Mouse (Mus musculus) hindbrain, embryonic 14.5 days (tissue): ENCODE measurements around the gene Hp1bp3. TPM values are rescaled to one million over a fixed set of nuclear protein-coding genes. Genes with fewer than 3 reads are reported as not detected.

ENCODE experiments used
- ATAC-seq: fragments of 200-750 bp; cut with Nextera tagmentation; 2 replicates; pipeline ENCODE4 v1.8.0; 2017; ENCODE audit warnings: moderate number of reproducible peaks, mild to moderate bottlenecking, moderate TSS enrichment, moderate library complexity; ENCODE audit not compliant: low FRiP score
- DNase-seq: peaks from one replicate; pipeline ENCODE4 v3.0.0-alpha.2; 2015; ENCODE audit warnings: low spot score
- H3K27ac ChIP-seq: fragments of 300-500 bp; sonication (generic); 2 replicates; pipeline ENCODE4 v1.5.1; 2014; ENCODE audit warnings: mild to moderate bottlenecking, moderate library complexity
- H3K27me3 ChIP-seq: fragments of 300-500 bp; sonication (generic); 2 replicates; pipeline ENCODE4 v1.6.1; 2014; ENCODE audit warnings: mild to moderate bottlenecking, low read length, mixed read lengths; ENCODE audit not compliant: control insufficient read depth, insufficient read depth
- H3K36me3 ChIP-seq: fragments of 300-500 bp; sonication (generic); replicated peaks from 2 replicates; pipeline ENCODE4 v1.6.1; 2014; ENCODE audit not compliant: control insufficient read depth, insufficient read depth
- H3K4me1 ChIP-seq: fragments of 300-500 bp; sonication (generic); replicated peaks from 2 replicates; pipeline ENCODE4 v1.6.1; 2014; ENCODE audit warnings: antibody characterized with exemption, low read length, mixed read lengths; ENCODE audit not compliant: control insufficient read depth, insufficient read depth
- H3K4me2 ChIP-seq: fragments of 300-500 bp; sonication (generic); replicated peaks from 2 replicates; pipeline ENCODE4 v1.6.1; 2014; ENCODE audit warnings: mild to moderate bottlenecking, moderate library complexity
- H3K4me3 ChIP-seq: fragments of 300-500 bp; sonication (generic); replicated peaks from 2 replicates; pipeline ENCODE4 v1.5.1; 2014; ENCODE audit warnings: mild to moderate bottlenecking, low read length
- H3K9ac ChIP-seq: fragments of 300-500 bp; sonication (generic); 2 replicates; pipeline ENCODE4 v1.6.1; 2014
- H3K9me3 ChIP-seq: fragments of 300-500 bp; sonication (generic); 2 replicates; pipeline ENCODE4 v1.6.1; 2016; ENCODE audit warnings: low read length; ENCODE audit not compliant: control insufficient read depth
- WGBS: fragments of 180-500 bp; shearing (Covaris S2); extraction: QIAGEN DNeasy Blood & Tissue Kit; methylation state at CpG from one replicate; pipeline ENCODE4 v1.1.7; 2014; 5-methylcytosine and 5-hydroxymethylcytosine counted together
- polyA plus RNA-seq: library from polyadenylated mRNA; unstranded; fragments of >200 nt; fragmentation: Nextera tagmentation; extraction: Ambion mirVana; gene quantifications from 2 replicates; pipeline ENCODE4 v1.2.1, GENCODE M21; 2014

Hp1bp3 gene
- polyA plus RNA-seq, 1 experiment from 2014 or later = 200 TPM

GRCm38 (mm10) chr4:138251819-138252218 lies 35.7 kb downstream of the Hp1bp3 start:
- no peaks in the 10 kb centered on the region; the same call in 1 of the 2 replicates for H3K27me3 ChIP-seq
- peaks cover 21% of the 10 kb centered on the region; the same call in 1 of the 2 replicates for H3K4me1 ChIP-seq
- peak; percentile 38 for DNase-seq
- no peak for ATAC-seq
- WGBS = 0% methylated on average over 14 of the region's 14 CpGs
- H3K9me3 ChIP-seq = no peaks in the 10 kb centered on the region
- H3K36me3 ChIP-seq = peaks cover 12% of the 10 kb centered on the region
- peak overlapping the region; percentile 84 for H3K4me2 ChIP-seq
- H3K4me3 ChIP-seq = peak overlapping the region; percentile 54
- no peak overlapping the region for H3K27ac ChIP-seq
- peak overlapping the region; percentile 70 for H3K9ac ChIP-seq

GRCm38 (mm10) chr4:138252231-138252630 lies 36.1 kb downstream of the Hp1bp3 start:
- Histone ChIP-seq H3K9ac (peak overlapping the region; percentile 70), H3K4me1 (peaks cover 21% of the 10 kb centered on the region; the same call in 1 of the 2 replicates), H3K36me3 (peaks cover 8% of the 10 kb centered on the region), H3K9me3 (no peaks in the 10 kb centered on the region), H3K4me3 (peak overlapping the region; percentile 54), H3K27me3 (no peaks in the 10 kb centered on the region; the same call in 1 of the 2 replicates), H3K4me2 (peak overlapping the region; percentile 84), H3K27ac (no peak overlapping the region)
- DNase-seq = no peak
- 14% methylated on average over 5 of the region's 5 CpGs for WGBS
- ATAC-seq = no peak

GRCm38 (mm10) chr4:138257116-138257687 lies 41.1 kb downstream of the Hp1bp3 start:
- peaks cover 5% of the 10 kb centered on the region; the same call in 1 of the 2 replicates for H3K36me3 ChIP-seq
- H3K4me2 ChIP-seq = no peak overlapping the region
- no peaks in the 10 kb centered on the region; the same call in 1 of the 2 replicates for H3K27me3 ChIP-seq
- no peak overlapping the region for H3K9ac ChIP-seq
- H3K4me1 ChIP-seq = 0 out of 2 replicates have a peak, but pooled peaks cover 11% of the 10 kb centered on the region
- H3K9me3 ChIP-seq = no peaks in the 10 kb centered on the region
- DNase-seq = no peak
- H3K27ac ChIP-seq = no peak overlapping the region
- H3K4me3 ChIP-seq = no peak overlapping the region
- ATAC-seq = no peak
- WGBS = 82% methylated on average over 22 of the region's 22 CpGs

GRCm38 (mm10) chr4:138258663-138259062 lies 42.6 kb downstream of the Hp1bp3 start:
- peaks cover 5% of the 10 kb centered on the region; the same call in 1 of the 2 replicates for H3K36me3 ChIP-seq
- no peak for ATAC-seq
- H3K9ac ChIP-seq = no peak overlapping the region
- 0 out of 2 replicates have a peak, but pooled peaks cover 3% of the 10 kb centered on the region for H3K27me3 ChIP-seq
- no peak overlapping the region for H3K27ac ChIP-seq
- H3K4me2 ChIP-seq = no peak overlapping the region
- H3K4me3 ChIP-seq = no peak overlapping the region
- H3K4me1 ChIP-seq = 0 out of 2 replicates have a peak, but pooled peaks cover 7% of the 10 kb centered on the region
- WGBS = 87% methylated on average over 7 of the region's 7 CpGs
- DNase-seq = no peak
- H3K9me3 ChIP-seq = no peaks in the 10 kb centered on the region

GRCm38 (mm10) chr4:138259482-138259881 lies 43.4 kb downstream of the Hp1bp3 start:
- 88% methylated on average over 5 of the region's 5 CpGs for WGBS
- H3K27ac ChIP-seq = no peak overlapping the region
- no peak for ATAC-seq
- H3K36me3 ChIP-seq = peaks cover 5% of the 10 kb centered on the region; the same call in 1 of the 2 replicates
- no peaks in the 10 kb centered on the region for H3K9me3 ChIP-seq
- H3K9ac ChIP-seq = no peak overlapping the region
- H3K27me3 ChIP-seq = 0 out of 2 replicates have a peak, but pooled peaks cover 3% of the 10 kb centered on the region
- no peak overlapping the region for H3K4me3 ChIP-seq
- 0 out of 2 replicates have a peak, but pooled peaks cover 7% of the 10 kb centered on the region for H3K4me1 ChIP-seq
- H3K4me2 ChIP-seq = no peak overlapping the region
- DNase-seq = no peak

GRCm38 (mm10) chr4:138261843-138262681 lies 46.0 kb downstream of the Hp1bp3 start:
- under 1% methylated on average over 61 of the region's 78 CpGs for WGBS
- ATAC-seq = peak; percentile 92

GRCm38 (mm10) chr4:138267869-138268268 lies 51.8 kb downstream of the Hp1bp3 start:
- H3K36me3 ChIP-seq = no peaks in the 10 kb centered on the region
- no peak overlapping the region for H3K4me3 ChIP-seq
- no peak overlapping the region for H3K9ac ChIP-seq
- 0 out of 2 replicates have a peak, but pooled peaks cover 3% of the 10 kb centered on the region for H3K27me3 ChIP-seq
- H3K27ac ChIP-seq = no peak overlapping the region
- H3K4me2 ChIP-seq = no peak overlapping the region
- ATAC-seq (no peak), DNase-seq (no peak)
- WGBS = 95% methylated on average over 10 of the region's 10 CpGs
- H3K9me3 ChIP-seq = no peaks in the 10 kb centered on the region
- H3K4me1 ChIP-seq = no peaks in the 10 kb centered on the region

More at GRCm38 (mm10) chr4:138261843-138262681, 46.0 kb downstream of the Hp1bp3 start:
- 0 out of 2 replicates have a peak, but pooled peaks cover 7% of the 10 kb centered on the region for H3K4me1 ChIP-seq
- peak; percentile 81 for DNase-seq
- H3K27ac ChIP-seq = peak overlapping the region; percentile 53
- peak overlapping the region; percentile 59 for H3K9ac ChIP-seq
- 0 out of 2 replicates have a peak, but pooled peaks cover 5% of the 10 kb centered on the region for H3K36me3 ChIP-seq
- no peaks in the 10 kb centered on the region for H3K9me3 ChIP-seq
- H3K4me3 ChIP-seq = peak overlapping the region; percentile 68
- H3K27me3 ChIP-seq = 0 out of 2 replicates have a peak, but pooled peaks cover 3% of the 10 kb centered on the region
- peak overlapping the region; percentile 91 for H3K4me2 ChIP-seq

GRCm38 (mm10) chr4:138272011-138272997 lies 56.2 kb downstream of the Hp1bp3 start:
- peak; percentile 53 for DNase-seq
- Histone ChIP-seq H3K4me1 (no peaks in the 10 kb centered on the region), H3K27ac (no peak overlapping the region), H3K4me2 (no peak overlapping the region), H3K4me3 (no peak overlapping the region), H3K9me3 (no peaks in the 10 kb centered on the region), H3K36me3 (no peaks in the 10 kb centered on the region), H3K9ac (no peak overlapping the region), H3K27me3 (no peaks in the 10 kb centered on the region)
- ATAC-seq = peak; percentile 37; the same call in 1 of the 2 replicates
- 67% methylated on average over 14 of the region's 14 CpGs for WGBS
